Mouse (Mus musculus) spleen, adult 18-20 months (tissue): Measurements from ENCODE around the gene Wdr25.

Source experiments
- DNase-seq, 2 experiments: peaks; one replicate each; pipeline ENCODE4 v3.0.0; 2022; ENCODE audit warnings: mixed read lengths in 2 of 2

Wdr25 gene

DNA sequence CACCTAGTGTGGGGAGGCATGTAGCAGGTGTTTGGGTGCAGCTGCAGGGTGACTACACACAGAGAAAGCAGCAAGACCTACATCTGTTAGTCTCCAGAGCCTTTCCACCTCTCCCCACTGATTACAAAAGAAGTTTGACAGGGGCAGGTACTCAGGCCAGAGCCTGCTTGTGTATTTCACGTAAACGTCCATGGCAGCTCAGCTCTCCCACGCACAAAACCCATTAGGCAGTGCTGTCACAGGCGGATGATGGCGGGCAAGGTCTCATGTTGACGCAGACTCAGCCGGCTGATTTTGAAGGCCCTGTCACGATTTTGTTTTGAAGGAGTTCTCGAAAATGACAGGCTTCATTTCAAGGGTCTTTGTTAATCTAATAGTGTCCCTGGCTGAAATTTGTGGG is 45.9 kb downstream of the Wdr25 start:
- DNase-seq = no peak

DNA sequence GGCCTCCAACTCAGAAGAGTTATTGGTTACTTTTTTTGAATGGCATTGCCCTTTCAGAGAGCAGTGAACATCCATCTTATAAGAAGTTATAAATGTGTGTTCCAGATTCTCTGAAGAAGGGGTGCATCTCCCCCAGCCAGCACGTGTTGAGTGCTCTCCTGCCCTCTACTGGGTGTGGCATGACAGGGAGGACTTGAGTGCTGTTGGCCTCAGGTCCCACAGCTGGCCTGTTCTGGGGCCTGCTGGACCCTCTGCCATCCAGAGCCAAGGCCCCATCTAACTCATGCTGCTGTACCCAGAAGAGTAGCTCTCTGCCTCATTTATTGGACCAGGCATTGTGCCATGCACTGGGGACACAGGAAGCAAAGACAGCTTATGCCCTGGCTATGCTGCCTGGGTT is 46.8 kb downstream of the Wdr25 start:
- no peak for DNase-seq

DNA sequence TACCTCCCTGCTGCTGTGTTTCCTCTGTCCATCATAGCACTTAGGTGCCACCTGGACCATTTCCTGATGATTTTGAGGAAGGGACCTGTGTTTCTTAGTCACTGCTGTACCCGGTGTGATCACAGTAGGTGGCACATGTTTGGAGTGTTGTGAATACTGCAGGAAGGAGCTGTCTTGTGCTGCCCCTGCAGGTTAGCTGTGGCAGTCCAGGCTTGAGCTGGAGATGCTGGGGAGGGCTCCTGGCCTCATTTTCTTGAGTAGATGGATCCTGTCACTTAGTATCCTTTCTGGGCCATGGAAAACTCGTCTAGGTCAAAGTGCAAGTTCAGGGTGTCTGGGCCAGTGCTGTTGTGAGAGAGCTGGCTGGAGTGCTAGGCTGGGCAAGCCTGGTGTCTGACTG is 47.9 kb downstream of the Wdr25 start:
- DNase-seq = no peak

DNA sequence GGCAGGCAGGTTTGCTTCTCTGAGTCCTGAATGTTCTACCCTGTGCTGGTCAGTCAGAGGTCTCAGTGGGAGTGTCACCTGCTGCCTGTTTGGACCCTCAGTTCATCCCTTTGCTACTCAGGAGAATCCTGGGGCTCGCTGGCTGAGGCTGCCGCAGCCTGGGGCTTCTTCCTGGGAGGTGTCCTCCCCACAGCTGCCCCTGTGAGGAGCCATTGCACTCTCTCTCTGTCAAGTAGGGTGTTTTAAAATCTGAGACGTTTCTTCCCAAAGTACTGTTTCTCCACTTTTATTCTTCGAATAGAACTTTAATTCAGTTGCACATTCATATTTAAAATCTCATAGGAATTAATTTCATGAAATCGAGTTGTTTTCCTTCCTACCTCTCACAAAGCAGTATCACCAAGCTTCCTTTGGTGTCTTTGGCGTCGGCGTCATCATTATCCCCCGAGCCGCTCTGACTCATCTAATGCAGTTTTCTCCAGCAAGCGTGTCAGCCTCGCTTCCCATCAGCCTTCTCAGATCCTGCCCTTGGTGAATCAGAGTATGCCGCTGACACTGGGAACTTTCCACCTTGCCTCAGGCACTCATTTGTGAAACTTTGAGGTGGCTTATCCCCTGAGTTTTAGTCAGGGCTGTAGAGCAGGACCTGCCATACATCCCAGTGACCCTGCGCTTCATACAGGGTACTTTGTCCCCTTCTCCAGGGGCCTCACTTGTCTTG is 48.9 kb downstream of the Wdr25 start:
- no peak for DNase-seq

DNA sequence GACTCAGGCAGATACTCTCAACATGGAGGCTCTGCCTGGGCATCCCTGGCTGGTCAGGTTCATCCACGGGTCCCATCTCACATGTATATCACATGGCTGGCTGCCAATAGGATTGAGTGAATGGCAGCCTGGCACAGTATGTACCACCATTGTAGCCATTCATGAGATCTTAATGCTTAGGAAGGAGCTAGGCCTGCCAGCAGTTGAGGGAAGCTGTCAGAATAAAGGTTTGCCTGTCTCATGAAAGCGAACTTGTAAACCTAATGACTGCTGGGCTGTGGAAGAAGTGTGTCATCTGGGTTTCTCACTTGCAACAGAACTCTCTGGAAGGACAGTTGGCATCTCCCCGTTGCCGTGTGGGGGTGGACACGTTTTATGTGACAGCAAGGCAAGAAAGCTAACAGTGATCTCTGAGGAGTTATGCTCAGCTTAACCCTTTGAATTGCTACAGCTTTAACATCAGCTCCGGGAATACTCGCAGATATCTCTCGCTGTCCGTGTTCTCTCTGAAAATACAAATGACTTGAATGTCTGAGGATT is 59.6 kb downstream of the Wdr25 start:
- DNase-seq = no peak

DNA sequence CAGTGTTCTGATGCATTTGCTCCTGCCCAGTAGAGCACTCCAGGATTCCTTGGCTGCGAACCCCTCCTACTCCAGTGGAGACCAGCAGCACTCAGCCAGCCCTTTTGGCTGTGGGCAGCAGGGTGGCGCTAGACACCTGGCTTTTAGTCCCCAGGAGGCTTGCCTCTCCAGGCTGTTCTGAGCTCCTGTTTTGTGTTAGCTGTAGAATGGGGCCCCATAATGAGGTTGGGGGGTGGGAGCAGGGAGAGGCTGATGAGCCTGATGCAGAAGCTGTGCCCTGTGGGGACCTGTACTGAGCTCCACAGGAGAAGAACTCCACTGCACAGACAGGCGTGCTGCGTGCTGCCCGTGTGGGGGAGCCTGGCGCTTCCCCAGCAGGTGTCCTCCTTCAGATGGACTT is 60.4 kb downstream of the Wdr25 start:
- no peak for DNase-seq

DNA sequence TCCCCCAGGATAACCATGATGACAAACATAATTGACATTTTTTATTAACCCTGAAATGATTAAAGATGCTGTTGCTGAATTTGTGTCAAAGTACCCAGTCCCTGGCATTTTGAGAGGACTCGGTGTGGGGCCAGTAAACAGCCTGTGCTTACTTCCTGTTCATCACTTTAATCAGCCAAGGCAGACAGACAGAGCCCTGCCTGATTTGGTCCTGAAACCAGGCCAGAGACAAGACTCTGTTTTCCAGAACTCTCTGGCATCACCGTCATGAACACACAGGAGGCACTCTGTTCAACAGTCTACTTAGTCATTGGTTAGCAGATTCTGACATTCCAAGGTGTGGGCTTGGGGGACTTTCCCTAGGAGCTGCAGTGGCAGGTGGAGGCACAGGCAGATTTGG is 61.0 kb downstream of the Wdr25 start:
- DNase-seq = no peak

DNA sequence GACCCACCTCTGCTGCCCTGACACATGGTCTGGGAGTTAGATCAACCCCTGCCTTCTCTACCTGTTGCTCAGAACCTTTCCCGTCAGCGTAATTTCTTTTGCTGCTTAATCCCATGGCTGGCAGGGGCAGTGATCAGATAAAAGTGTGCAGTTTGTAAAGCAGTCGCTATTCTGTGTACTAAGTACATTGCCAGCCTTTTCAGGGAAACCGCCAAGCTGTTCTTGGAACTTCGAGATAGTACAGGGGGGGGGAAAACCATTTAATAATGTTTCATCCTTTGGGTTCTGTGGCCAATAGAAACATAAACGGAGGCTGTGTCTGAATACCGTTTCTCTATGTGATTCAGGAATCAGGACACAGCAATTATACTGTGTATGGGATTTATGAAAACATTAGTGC is 65.1 kb downstream of the Wdr25 start:
- no peak for DNase-seq

DNA sequence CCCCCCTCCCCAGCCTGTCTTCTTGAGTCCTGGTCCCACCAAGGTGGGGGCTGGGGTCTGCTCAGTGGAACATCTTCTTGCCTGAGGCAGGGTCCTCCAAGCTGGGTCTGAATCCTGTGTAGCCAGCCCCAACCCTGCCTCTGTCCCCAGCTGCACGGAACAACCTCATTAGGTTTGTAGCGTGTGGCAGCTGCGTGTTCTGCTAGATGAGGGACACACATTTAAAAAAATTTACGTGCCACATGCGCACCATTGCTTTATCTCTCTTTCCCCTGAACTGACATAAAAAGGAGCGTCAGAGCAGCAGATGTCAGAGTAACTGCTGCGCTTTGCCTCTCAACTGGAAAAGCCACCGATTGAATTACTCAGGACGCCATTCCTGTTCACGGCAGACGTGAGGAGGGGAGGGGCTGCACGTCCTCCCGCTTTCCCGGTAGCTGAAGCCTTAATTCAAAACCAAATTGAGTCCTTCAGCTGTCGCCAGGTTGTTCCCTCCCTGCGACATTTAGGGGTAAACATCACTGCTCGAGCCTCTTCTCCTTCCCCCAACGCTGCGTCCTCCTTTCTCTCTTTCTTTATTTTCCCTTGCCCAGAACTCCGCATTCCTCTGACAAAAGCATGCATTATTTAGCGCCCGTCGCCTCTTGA is 65.7 kb downstream of the Wdr25 start:
- DNase-seq = no peak

DNA sequence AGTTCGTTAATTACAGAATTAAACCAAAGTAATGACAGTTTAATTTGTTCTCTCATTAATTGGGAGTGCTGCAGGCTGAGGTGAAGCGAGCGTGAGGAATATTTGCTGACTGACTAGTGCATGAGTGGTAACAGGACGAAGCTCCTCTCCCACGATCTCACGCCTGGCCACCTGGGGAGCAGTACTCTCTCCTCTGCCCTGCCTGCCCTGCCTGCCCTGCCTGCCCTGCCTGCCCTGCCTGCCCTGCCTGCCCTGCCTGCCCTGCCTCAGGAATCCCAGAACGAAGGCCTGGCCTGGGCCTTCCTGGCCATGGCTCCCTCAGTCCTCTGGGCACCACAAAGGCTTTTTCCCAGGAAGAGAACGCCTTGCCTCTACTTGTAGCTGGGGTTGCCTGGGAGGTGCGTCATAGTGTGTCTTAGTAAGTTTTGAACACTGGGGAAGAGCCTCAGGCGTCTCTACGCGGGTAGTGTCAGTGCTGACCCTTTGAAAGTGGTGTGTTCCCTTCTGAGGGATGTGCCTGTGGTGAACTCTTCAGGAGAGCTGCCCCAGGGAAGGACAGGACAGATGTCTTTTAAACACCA is 66.3 kb downstream of the Wdr25 start:
- DNase-seq = no peak

DNA sequence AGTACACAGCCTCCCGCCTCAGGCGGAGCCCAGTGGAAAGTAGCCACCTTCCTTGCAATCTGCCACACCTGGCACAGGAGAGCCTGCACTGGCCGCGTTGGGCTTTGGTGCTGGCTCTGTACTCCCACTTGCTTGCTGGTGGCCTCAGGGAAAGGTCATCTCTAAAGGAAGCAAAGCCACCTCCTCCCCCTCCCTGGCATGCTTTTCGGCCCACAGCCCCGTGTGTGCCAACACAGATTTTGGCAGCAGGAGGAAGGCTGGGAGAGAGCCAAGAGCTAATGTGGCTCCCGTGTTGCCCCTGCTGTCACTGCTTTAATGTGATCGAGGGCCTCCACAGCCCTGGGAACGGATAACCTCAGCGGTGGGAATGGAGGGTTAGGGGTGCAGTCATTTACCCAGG is 66.8 kb downstream of the Wdr25 start:
- no peak for DNase-seq

DNA sequence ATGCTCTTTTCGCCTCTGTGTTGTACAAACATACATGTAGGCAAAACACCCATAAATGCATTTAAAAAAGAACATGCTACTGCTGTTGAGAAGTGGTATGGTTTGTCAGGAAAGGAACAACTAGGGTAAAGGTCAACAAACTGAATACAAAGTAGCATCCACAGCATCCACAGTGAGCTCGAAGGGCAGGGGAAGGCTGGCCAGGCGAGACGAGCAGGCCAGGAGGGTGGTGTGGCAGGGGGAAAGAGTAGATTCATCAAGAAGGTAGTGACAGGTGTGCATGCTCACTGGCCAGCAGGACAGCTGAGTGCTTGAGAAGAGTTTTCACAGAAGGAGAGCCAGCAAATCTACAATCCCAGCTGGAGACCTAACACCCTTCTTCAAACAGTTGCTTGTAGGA is 74.2 kb downstream of the Wdr25 start:
- DNase-seq = no peak

DNA sequence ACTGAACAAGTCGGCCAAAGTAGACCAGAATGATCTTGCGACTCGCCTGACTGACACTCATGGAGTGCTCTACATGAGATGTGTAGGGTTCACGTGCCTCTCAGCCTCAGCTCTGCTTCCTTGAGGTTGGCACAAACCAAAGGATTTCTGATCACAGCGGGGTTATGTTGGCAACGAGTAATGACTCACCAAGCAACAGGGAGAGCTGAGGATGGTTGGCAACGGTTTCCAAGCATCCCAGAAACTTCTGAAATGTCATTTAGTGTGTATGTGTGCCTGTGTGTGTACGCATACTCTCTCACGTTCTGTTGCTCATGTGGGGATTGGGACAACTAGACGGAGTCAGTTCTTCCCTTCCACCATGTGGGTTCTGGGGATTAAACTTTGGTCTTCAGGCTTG is 74.6 kb downstream of the Wdr25 start:
- no peak for DNase-seq

DNA sequence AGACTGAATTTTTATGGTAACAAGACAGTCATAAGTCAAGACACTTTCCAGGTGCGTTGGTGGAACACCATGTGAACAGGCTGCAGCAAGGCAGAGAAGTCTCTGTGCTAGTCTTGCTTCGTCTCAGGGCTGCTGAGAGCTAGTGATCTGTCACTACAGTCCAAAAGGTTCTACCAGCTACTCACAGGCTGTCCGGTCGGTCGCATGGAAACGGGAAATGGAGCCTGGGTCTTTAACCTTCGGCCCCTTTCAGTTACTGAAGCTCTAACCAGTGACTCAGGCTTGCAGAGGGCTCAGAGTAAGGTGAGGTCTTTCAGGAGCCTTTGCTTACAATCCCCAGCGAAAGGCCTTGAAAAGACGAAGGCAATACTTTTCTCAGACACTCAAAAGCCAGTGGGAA is 78.0 kb downstream of the Wdr25 start:
- DNase-seq = no peak

DNA sequence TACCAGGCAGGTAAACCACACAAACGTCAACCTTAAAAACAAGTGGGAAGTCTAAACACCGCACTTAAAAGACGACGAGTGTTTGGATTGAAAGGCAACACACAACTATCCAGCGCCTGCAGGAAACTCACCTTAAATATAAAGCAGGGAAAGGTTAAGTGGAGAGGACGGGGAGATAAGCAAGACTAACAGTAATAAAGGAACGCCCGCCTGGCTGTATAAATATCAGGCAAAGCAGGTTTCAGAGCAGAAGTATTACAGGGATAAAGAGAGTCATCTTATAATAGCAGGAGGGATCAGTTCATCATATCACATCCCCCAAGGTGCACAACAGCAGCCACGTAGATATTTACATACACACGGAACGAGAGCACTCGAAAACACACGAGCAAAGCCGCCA is 78.8 kb downstream of the Wdr25 start:
- DNase-seq = no peak

DNA sequence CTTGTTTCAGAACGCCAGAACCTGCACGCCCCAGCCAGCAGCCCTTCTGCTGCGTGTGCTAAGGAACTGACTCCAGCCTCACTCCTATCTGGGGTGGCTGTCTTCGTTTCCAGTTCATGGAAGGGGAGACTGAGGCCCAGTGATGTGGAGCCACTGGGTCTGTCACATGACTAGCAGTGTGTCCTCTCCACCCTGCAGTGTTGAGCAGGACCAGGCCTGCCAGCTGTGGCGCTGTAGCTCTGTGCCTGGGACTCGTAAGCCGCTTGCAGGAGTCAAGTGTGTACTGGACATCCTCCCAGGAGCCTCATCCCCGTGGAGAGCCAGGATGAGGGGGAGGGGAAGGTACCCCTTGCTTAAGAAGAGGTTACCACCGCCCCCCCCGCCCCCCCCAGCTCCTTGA is 86.5 kb downstream of the Wdr25 start:
- DNase-seq = no peak

DNA sequence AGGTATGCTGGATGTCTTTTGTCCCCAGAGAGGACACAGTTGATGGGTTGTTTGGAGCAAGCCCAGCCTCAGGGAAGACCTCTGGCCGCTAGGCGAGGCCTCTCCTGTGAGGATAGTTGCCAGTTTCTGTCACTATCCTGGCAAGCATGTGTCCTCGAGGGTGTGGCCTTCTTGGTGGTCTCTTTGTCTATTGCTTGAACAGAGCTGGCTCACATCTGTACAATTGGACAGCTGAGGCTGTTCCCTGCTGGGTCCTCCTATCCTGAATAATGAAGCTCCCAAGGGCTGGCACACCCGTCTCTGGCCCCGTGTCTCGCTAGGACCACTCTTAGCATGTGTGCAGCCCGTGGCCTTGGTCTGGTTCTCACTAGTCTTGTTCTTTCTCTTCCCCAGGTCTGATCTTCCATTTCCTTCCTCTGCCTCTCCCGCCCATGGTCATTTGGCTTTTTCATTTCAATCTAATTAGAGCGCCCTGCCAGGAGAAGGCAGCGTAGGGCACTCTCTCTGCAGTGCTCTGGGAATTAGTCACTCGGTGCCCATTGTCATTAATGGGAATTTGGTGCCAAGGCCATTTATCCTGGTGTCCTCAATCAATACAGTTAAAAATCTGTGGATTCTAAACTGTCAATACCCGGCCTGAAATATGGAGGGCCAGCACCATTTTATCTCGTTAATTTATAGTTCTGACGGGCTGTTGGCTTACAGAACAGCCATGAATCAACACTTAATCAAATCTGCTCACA is 88.7 kb downstream of the Wdr25 start:
- no peak for DNase-seq

DNA sequence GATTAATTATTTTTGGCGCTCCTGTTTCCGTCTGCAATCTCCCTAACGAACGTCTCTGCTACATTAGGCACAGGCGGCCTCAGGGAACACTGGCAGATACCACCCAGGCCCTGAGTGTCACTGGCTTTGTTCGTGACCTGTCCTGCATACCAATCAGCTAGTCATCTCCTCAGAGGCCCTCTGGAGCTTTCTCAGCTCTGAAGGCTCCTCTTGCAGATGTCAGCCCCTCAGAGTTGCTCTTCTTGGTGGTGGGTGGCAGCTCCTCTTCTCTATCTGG is 89.2 kb downstream of the Wdr25 start:
- DNase-seq = no peak

DNA sequence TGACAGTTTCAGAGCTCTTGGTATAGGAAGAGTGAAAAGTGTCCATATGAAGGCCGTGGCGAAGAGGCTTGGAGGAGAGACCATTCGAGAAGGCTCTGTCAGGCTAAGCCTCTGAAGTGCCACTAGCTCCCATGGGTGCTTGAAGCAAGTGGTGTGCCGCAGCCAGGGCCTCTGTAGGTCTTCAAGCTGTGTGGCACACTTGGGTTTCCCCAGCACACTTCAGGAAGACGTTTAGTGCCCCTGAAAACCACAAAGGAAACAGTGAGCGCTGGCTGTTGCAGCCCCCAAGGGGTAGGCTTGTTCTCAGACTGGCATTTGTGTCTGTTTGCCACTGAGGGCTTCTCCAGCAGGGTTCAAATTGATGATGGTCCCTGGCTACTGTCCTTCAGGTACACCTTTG is 90.1 kb downstream of the Wdr25 start:
- DNase-seq = no peak

DNA sequence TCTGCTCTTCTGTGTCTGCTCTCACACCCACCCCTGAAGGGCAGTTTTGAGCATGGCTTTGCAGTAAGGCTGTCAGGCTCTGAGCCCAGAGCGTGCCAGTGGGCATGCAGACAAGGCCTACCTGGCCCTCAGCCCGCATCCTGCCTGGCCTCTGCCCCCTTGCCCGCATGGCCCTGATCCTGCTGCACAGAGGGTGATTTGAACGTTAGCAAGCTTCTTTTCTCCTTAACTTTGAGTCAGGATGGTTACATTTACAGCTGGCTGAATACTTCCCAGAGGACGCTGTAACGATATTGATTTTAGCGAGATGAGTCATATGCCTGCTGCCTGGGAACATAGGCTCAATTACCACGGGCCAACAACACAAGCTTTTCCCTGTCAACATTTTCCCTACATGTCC is 91.0 kb downstream of the Wdr25 start:
- DNase-seq = no peak

DNA sequence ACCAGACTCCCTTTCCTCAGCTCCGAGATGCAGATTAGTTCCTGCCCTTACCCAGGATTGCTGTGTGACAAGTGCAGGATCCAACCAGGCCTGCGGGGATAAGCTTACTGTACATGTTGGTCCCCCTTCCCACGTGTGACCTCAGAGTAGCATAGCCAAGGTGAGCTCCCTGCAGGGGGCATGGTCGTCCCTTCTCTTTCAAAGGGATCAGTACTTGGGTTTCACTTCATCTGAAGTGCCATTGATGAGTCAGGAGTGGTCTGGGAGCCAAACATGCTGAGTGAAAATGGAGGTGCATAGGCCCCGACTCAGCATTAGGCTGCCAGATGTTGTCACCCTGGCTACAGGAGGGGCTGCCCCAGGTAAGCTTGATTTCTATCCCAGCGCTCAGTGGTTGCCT is 91.6 kb downstream of the Wdr25 start:
- DNase-seq = no peak

DNA sequence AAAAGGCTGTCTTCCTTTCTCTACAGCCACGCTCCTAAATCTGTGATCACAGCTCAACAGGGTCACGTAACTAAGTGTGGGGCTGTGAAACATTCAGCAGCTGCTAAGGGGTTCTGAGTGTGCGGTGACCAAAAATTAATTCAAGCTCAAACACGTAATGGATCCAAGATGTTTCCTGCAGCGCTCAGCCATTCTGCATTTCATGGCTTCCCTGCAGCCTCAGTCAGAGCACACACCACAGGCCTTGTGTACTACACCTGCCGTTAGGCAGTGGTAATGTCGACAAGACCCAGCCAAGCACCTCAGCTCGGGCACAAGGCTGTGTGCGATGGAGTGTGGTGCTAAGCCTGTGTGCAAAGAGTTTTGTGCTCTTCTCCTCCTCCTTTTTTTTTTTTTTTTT is 94.0 kb downstream of the Wdr25 start:
- no peak for DNase-seq

DNA sequence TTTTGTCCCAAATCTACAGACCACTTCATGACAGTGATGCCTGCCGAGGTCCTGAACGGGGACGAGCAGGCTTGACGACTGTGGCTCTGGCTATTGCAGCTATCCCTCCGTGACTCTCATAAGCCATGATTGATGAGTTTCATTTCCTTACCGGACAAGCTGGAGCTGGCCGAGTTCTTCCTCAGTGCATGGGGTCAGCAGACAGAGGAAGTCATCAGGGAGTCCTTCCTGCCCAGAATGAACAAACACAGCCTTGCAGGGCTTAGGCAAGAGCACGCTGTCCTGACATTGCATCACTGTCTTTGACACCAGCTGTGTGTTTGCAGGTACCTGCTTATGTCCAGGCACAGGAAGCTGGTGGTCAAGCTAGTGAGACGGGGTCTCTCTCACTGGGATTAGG is 97.0 kb downstream of the Wdr25 start:
- no peak for DNase-seq

DNA sequence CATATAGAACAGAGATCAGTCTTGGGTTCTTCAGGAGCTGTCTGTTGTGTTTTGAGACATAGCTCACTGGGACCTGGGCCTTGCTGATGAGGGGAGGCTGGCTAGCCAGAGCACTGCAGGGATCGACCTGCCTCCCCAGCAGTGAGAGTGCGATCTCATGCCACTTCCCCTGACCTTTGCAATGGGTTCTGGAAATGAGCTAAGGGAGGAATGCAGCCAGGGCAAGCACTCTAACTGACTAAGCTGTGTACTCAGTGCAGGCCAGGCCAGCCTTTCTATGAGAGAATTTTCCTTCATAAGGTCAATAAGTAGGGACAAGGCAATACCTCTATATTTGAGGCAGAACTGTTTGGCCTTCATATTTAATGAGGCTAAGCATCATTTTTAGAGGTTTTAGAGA is 99.6 kb downstream of the Wdr25 start:
- no peak for DNase-seq
